Mouse (Mus musculus) lung, postnatal 10 days (tissue): ENCODE measurements at regions not wholly inside any gene's neighbourhood (a gene's known extent, or its start where the extent isn't known, plus 50 kb on each side); places are given as distances from the start of the nearest gene placed in this dataset.
A peak's percentile ranks its signal among the peaks of the same experiment; 100 is the strongest.

Experiments
- DNase-seq: peaks from one replicate; pipeline ENCODE4 v3.0.0; 2021

GRCm38 (mm10) chr3:41290535-41291307 is 207.9 kb upstream of the Pgrmc2 start:
- DNase-seq: peak; percentile 32

DNA sequence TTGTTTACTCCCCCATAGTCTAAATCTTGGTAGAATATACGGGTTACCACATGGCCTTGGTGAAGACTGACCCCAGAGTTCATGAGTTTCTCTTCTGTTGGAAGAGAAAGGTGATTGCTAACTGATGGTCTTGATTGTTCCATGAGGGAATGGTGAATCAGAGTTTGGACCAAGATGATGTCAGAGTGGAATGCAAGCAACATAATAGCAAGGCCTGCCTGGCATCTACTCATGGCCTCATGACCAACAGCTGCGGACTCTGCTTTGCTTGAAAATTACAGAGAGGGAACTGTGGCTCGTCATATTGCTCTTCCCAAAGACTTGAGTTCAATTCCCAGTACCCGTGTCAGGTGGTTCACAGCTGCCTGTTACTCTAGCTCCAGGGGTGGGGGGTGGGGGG is 205.9 kb upstream of the Pgrmc2 start:
- DNase-seq: no peak

DNA sequence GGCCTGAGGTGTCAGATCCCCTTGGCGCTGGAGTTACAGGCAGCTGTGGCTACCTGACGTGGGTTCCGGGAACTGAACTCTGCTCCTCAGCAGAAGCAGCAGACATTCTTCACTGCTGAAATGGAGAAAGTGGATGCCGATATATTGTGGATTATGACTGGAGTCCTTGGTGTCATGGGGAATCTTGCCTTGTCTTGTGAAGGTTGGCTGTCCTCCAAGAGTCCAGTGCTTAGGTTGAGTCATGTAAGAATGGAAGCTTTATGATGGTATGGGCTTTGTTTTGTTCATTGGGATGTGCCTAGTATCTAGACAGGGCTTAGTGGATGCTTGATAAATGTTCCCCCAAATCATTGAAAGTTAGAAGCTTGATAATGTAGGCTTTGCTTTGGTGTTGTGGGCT is 205.2 kb upstream of the Pgrmc2 start:
- DNase-seq: no peak

DNA sequence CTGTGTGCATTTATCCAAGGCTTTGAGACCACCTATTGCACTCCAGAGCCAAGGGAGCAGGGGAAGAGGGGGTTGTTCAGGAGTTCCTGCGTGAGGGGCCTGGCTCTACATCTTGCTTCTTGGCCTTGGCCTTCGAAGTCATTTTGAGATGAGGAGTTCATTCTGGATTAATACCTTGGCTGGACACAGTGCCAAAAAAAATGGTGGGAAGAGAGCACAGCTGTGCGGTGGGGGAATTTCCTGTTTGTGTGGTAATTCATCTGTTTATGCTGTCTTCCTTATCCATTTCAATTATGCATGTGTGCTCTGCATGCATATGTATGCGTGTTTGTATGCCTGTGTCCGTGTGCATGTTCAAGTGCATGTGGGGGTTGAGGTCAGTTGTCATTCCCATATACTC is 202.5 kb upstream of the Pgrmc2 start:
- DNase-seq: peak; percentile 14

GRCm38 (mm10) chr3:41284897-41285296 is 202.1 kb upstream of the Pgrmc2 start:
- DNase-seq: peak; percentile 71

DNA sequence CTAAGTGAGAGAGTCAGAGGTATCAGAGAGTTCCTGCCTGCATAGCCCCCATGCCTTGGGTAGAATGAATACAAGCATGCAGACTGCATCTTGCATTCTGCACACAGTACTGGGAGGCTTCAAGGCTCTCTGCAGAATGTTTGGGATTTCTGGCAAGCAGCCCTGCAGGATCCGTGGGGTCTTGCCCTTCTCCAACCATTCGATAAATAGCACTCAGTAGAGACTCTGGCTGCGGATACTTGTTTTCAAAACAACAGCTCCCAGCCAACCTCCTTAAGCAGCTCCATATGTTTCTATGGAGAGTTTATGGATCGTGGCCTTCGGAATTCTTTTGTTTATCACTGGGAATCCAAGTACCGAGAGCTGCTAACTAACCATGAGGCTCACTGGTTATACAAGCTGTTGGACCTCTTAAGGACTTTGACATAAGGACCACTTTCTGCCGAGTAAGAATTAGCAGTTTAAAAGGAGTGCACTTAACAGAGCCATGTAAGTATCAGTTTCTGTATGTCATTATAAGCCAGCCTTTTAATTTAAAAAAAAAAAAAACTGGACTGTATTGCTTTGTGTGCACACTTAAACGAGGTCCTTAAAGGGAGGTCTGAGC is 199.7 kb upstream of the Pgrmc2 start:
- peak; percentile 68 for DNase-seq

DNA sequence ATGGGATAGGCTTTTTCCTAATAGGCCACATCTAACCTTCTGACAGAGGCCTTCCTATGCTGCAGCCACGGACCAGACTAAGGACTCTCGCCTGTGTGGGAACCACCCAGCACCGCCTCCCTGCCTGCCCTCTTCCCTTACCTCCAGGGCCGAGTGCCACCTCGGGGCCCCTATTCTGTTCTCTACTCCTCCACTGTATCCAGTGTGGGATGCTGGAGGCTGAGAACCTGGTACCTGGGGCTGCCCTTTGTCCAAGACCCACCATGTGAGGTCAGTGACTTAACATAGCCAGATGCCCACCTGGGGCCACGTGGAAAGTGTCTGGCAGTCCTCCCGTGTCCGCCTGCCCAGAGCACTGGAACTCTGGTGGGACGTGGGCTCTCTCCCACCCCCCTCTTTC is 193.2 kb upstream of the Pgrmc2 start:
- no peak for DNase-seq

- no peak for DNase-seq
Observed at GRCm38 (mm10) chr3:41268516-41268915, 185.7 kb upstream of the Pgrmc2 start.

GRCm38 (mm10) chr3:41266216-41266615 is 183.4 kb upstream of the Pgrmc2 start:
- no peak for DNase-seq

- no peak for DNase-seq
Observed at GRCm38 (mm10) chr3:41265399-41265798, 182.6 kb upstream of the Pgrmc2 start.

GRCm38 (mm10) chr3:41258291-41258690 is 175.4 kb upstream of the Pgrmc2 start:
- DNase-seq: peak; percentile 53

- no peak for DNase-seq
Observed at GRCm38 (mm10) chr3:41244960-41245359, 162.1 kb upstream of the Pgrmc2 start.

DNA sequence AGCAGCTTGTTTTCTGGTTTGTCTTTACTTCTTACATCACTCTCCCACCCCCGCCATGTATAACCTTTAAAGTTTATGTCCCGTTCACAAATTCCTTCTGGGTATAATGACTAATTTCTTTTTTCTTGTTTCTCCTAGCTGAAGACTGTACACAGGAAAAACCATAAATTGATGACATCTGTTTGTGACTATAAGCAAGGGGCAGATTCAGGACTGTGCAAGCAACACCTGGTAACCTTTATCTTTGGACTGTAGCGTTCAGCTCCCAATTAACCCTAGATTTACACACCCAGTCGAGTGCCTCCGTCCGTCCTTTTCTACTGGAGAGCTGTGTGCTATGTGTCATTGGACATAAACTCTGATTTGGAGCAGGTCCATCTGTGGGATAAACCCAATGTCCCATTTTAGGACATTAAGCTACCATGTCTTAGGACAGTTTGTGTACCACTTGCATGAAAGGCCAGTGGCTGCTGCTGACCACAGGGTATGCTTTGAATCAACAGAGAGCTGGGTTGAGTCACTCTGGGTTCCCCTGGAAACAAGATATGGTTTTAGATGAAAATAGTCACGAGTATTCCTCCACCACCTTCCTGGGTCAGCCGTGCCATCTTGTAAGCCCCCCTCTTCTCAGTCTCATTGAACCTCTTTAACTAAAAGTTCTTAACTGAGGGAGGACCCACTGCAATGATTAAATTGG is 159.2 kb upstream of the Pgrmc2 start:
- DNase-seq: no peak

DNA sequence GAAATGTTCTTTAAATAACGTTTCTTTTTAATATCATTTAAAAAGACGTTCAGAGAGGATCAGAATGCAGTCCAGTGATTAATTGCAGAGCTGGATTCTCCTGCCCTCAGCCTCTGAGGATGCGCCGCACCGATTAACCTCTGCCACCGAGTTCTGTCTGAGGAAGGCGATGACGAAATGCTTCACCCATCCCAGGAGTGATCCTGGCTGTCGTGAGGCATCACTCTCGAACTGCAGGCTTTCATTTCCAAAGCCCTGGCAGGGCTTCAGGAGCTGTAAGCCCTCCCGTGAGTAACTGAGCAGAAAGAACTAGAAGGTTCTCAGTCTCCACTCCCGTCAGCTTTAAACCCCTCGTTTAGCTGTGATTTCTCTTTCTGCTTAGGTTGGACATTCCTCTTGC is 157.0 kb upstream of the Pgrmc2 start:
- DNase-seq: no peak

DNA sequence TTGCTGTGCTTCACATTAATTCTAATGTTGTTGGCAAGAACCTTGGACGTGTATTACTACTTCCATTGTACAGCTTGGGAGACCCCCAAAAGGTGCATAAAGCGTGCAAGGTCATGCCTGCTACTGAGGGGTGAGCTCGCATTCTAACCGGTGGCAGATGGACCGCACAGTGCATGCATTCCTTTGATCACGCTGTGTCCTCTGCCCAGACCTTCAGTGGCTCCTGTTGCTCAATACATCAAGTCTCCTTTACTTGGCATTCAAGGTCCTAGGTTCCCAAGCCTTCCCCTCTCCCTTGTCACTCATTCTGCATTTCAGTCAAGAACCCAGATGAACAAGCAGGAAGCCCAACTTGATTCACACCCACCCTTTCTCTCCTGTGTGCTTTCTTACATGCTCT is 156.4 kb upstream of the Pgrmc2 start:
- DNase-seq: no peak

DNA sequence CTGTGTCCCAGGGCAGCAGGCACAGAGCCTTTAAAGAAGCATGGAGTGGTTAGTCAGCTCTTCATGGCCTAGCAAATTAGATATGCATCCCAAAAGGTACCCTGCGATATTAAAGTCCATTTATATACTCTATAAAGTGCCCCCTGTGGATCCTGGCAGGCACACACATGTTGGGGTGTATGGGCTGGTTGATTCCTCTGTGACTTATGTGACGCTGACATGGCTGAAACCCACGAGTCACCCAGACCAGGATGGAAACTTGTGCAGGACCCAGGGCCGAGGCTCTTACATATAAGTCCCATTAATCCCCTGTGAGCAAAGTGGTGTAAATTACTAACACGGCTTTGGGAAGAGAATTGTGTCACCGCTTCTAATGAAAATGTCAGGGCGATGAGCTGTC is 155.2 kb upstream of the Pgrmc2 start:
- no peak for DNase-seq

DNA sequence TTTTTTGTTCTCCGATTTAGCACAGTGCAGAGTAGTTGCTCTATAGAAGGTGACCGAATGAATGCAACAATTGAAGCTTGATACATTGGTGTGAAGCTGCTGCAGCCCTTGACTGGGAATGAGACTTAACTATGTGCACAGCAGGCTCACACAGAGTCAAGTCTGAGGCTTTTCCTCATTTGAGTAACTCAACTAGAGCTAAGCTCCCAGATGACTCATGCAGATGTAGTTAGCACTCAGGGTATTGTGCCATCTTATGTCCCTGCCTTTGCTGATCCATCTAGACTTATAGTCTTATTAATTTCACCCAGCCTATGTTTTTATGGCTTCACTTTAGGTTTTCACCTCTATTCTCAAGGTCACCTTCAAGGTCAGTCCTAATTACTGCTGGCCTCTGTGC is 152.8 kb upstream of the Pgrmc2 start:
- DNase-seq: no peak

GRCm38 (mm10) chr3:41234994-41235393 is 152.1 kb upstream of the Pgrmc2 start:
- peak; percentile 29 for DNase-seq

DNA sequence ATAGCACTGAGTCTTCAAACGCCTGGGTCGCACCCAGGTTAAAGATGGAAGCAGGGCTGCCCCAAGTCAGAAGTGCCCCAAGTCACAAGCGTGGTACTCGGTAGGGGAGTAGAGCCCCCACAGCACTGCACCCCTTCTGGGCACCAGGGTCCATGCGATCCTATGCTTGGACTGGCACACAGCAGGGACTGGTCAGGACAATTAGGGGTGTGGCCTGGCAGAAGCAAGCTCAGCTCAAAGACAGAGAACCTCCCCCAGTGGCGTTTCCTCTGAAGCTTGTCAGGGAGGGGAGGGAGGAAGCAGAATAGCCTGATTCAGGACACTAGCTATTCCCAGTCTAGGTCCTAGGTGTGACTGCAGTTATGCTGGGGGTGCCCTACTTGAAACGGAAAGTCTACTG is 151.3 kb upstream of the Pgrmc2 start:
- peak; percentile 34 for DNase-seq

- DNase-seq: no peak
Observed at GRCm38 (mm10) chr3:41233439-41233838, 150.6 kb upstream of the Pgrmc2 start.

DNA sequence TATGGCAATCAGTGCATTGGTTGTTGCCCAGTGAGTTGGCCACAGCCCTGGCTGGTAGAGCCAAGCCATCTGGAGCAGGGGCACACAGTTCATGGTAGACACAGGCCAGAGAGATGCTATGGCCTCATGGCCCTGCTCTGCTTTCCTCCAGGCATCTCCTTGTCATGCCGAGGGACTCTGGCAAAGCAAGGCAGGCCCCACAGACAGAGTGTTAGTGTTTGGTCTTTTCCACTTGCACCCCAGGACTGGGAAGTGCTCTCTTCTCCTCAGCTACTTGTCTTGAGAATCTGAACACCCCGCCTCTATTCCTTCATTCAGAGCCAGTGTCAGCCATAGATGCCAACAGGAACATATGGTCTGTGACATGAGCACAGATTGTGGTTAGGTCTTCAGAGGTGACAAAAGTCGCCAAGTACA is 148.1 kb upstream of the Pgrmc2 start:
- DNase-seq: no peak

GRCm38 (mm10) chr3:41229493-41229892 is 146.6 kb upstream of the Pgrmc2 start:
- peak; percentile 12 for DNase-seq

- DNase-seq: peak; percentile 73
Observed at GRCm38 (mm10) chr3:41228536-41228935, 145.7 kb upstream of the Pgrmc2 start.

GRCm38 (mm10) chr3:41220746-41221145 is 137.9 kb upstream of the Pgrmc2 start:
- no peak for DNase-seq
